Mouse (Mus musculus): Measurements from ENCODE around the gene Cxcl17.
"Not testable (repeated sequence)": the region's sequence is repeated elsewhere in the genome, so short reads cannot be mapped to it uniquely, and the experiment has no call there.

The Cxcl17 gene

DNA sequence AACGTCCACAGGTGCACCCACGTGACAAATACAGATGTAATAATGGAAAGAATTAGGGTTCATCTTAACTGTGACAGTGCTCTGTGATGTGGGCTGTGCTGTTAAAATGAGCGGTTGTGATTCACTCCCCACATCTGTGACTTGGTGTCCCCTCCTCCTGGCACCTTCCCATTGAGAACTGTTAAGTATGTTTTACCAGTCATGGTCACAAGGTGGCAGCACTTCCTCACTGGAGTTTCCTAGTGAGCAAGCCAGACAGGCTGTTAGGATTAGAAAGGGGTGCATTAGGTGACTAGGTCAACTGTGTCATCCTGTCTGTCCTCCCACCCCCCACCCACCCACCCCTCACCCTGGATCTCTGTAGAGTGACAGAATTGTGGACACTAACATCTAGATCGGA lies 11.7 kb upstream of the Cxcl17 start:
- peak; percentile 68 for DNase-seq

DNA sequence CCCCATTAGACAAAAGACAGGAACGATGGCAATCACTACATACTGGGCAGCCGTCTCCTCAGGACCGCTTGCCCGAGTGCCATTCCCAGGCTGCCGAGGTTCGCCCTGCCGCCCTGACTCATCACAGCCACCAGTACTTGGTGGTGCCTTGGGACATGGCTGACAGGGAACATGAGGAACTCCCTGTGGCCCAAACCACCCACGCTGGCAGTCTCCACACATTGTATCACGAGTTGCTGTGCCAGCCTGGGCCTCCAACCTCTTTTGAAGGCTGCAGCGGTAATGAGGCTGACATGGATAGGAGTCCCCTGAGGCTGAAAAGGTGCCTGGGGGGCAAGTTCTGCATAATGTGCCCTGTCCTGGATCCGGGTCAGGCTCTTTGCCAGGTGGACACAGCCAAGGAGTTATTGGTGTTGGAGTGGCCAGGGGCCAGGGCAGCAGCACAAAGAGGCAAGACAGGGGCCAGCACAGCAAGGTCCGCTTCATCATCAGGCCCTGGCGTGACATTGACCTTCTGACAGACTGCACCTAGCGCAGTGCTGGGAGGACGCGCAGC lies 9.7 kb upstream of the Cxcl17 start:
- no peak for DNase-seq

- no peak for DNase-seq
Measured at GRCm38 (mm10) chr7:25419943-25420342, 7.3 kb upstream of the Cxcl17 start.

- DNase-seq, result no peak
Measured at GRCm38 (mm10) chr7:25419536-25419935, 6.8 kb upstream of the Cxcl17 start.

GRCm38 (mm10) chr7:25417597-25417996 lies 4.9 kb upstream of the Cxcl17 start:
- no peak for DNase-seq

GRCm38 (mm10) chr7:25411861-25412260 lies 825 bp downstream of the Cxcl17 start:
- no peak for DNase-seq

- no peak for DNase-seq
Measured at GRCm38 (mm10) chr7:25410969-25411615, 1.6 kb downstream of the Cxcl17 start.

DNA sequence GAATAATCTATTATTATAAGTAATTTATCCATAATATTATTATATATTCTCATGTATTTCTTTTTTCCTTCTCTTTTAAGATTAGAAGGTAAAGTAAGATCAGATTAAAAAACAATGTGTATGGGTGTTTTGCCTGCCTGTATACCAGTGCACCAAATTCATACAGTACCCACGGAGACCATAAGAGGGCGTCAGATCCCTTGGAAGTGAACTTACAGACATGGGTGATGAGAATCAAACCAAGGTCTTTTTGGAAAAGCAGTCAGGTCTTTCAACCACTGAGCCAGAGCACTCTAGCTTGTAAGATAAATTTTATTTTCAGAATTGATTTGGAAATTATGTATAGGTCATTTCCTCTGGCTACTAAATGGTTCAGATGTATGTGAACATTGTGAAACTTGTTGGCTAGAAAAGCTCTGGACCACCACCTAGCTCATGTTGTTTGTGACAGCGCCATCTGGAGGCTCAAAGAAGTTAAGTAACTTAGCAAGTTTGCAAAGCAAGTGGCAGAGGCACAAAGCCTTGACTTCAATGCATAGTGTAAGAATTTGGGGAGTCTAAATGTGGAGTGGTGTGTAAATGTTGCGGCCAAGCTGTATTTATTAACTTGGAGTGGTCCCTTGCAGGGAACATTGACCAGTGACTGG lies 3.4 kb downstream of the Cxcl17 start:
- no peak for DNase-seq

- no peak for DNase-seq
Measured at GRCm38 (mm10) chr7:25406468-25406867, 6.2 kb downstream of the Cxcl17 start.

DNA sequence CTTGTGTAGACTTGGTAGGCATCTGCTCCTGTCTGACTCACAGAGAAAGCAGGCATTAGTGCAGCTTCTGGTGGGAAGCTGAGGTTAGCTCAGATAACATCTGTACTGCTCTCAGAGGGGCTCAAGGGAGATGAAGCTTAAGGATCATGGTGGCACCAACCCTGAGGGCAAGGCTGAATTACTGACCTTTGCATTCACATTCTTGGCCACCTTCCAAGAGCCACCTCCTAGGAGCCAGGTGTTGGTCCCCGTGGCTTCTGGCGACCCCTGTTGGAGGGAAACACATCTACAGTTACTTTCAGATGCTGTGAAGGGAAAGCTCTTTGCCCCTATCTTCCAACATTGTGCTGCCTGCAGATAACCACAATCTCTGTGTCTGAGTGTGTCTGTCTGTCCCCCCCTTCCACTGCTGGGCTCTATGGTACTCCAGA lies 10.0 kb downstream of the Cxcl17 start:
- DNase-seq, result peak; percentile 39

DNA sequence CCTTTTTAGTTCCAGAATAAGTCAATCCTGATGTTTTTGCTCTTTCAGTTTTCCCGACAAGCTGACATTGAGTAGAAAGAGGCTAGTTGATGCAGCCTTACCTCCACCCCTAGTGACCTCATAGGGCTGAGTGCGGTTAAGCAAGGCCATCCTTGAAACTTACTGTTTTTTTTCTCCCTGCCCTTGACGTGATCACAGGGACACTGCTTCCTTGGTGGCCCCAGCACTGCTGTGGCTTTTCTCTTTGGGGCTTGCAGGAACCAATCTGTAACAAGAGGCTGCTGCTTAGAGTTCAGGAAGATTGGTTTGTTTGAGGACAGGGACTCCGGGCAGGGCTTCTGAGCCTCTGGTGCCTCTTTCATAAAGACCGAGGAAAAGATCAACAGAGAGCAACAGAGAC lies 10.7 kb downstream of the Cxcl17 start:
- DNase-seq, result no peak

DNA sequence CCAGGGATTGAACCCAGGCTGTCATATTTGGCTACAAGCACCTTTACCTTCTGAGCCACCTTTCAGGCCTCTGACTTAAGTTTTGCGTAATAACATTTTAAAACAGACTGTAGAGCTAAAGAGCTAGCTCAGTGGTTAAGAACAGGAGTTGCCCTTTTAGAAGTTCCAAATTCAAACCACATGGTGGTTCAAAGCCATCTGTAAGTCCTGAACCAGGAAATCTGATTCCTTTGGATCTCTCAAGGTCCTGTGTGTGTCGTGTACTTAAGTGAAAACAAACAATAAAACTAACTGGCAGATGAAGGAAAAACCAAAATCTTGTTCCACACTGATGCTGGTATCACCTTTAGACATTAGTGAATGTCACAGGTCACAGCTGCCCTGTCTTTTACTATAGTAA lies 11.1 kb downstream of the Cxcl17 start:
- no peak for DNase-seq

DNA sequence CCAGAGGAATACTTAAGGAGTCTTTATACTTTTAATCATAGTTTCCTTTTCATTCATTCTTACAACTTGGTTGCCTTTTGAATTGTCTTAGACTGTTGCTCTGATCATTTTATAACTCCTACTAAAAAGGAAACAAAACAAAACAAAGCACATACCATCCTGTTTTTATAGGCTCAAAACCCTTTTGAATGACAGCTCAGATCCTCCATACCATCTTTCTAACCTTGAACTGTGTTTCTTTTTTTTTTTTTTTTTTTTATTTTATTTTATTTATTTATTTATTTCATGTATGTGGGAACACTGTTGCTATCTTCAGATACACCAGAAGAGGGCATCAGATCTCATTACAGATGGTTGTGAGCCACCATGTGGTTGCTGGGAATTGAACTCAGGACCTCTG lies 13.7 kb downstream of the Cxcl17 start:
- not testable (repeated sequence) for DNase-seq

GRCm38 (mm10) chr7:25398610-25399009 lies 14.1 kb downstream of the Cxcl17 start, which contains the start of gene Lipe:
TSS of gene Lipe (minus strand) at chr7:25398710.
- no peak for DNase-seq

DNA sequence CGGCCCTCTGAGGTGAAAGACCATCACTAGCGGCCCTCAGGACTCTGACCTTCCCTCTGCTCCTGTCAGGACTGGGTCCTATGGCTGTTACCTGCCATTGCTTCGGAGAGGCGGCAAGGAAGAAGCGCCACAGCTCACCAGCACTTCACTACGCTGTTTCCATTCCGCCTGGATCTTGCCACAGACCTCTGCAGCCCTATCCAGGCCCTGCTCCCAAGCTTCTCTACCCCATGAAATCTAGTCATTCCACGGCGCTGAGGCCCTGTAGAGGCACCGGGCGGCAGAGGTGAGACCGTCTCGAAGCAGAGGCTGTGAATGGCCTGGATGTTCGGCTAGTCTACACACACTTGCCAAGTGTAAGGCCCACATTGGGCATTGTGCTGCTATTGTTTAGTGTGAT lies 16.1 kb downstream of the Cxcl17 start:
- DNase-seq, result peak; percentile 33

DNA sequence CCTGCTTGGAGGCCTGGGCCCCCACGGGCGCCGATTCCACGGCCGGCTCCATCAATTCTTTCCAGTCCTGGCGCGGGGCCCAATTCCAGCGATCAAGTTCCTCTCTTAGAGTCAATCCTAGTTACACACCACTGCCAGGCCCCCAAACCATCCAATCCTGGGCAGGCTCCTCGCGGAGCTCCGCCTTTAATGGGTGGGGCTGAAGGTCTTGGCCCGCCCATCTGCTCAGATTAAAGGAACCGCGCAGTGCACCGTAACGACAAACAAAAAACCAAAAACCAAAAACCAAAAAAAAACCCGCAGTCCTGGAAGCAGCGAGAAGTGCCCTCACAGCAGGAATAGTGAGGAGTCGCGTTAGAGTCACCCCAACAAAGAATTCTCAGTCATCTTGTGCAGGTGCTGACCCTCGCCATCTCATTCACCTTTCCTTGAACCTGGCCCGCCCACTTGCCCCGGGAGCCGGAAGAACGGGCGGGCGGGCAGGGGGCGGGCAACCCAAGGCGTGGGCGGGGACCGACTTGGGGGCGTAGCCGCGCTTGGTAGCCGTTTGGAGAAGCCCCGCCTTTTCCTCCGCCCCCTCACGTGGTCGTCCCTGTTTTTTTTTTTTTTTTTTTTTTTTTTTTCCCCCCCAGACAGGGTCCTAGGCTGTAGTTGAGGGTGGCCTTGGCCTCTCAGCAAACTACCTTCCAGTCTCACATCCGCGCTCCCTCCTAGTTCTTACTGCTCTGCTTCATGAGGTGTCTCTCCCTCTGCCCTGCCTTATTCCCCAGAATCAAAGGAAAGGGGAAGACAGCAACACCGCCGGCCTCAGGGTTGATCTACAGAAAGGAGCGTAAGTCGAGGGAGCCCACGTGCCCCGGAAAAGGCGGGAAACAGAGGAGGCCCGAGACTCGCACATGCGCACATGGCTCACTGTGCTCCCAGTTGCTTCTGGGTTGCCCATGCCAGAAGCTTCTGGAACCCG lies 16.8 kb downstream of the Cxcl17 start:
- DNase-seq, result peak; percentile 95

DNA sequence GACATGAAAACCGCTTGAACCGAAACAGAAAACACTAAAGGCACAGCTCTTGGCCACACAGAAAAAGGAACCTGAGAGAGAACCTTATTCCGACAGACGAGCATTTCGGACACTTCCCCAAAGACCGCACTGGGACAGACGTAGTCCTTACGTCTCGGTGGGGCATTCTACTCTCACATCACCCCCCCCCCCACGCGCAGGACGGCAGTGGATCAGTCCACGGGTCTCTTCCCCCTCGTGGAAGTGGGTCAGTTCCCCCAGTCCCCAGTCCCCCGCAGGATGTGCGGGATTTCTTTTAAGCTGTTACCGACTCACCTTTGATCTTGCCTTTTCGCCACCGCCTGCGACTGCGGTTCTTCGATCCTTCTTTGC lies 17.5 kb downstream of the Cxcl17 start:
- DNase-seq, result no peak

GRCm38 (mm10) chr7:25394754-25395153 lies 17.9 kb downstream of the Cxcl17 start:
- no peak for DNase-seq

GRCm38 (mm10) chr7:25393451-25394210 lies 19.1 kb downstream of the Cxcl17 start:
- DNase-seq, result peak; percentile 16

DNA sequence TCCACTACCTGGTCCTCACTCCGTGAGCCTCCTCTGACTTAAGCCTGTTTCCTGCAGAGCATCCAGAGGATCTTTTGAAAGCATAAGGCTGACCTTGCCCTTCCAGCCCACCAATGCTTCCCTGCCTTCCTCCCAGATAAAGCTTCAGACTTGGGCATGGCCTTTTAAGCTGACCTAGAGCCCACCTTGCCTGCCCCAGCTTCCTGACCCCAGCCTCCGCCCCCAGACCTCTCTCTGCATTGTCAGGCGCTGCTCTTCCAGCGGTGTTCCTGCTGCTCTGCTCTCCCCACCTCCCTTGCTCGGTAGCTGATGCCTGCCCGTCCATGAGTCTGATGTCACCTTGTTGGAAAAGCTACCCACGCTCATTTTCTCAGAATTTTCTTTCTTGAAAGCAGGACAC lies 19.8 kb downstream of the Cxcl17 start:
- no peak for DNase-seq

DNA sequence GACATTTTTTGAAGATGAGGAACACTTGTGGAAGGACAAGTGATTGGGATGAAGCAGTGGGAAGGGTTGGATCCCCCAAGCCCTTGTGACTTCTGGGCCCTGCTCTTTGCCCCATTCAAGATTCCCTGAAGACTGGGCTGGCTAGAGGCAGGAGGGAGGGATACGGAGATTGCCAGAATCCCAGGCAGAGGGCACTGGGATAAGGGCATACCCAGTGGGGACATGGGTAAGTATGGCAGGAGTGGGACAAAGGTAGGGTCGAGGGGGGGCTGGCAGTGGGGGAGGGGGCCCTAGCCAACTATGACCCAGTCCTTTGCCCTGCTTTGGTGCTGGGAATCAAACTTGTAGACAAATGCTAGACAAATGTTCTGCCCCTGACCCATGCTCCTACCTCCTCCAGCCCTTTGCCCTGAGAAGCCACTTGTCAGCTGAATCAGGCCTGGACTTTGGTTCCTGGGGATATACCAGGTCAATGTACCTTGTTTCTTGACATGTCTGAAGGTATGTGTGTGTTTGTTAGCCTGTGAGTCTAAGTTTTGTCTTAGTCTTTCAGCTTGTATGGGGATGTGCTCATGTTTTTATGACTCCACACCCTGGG lies 20.7 kb downstream of the Cxcl17 start:
- DNase-seq, result no peak

DNA sequence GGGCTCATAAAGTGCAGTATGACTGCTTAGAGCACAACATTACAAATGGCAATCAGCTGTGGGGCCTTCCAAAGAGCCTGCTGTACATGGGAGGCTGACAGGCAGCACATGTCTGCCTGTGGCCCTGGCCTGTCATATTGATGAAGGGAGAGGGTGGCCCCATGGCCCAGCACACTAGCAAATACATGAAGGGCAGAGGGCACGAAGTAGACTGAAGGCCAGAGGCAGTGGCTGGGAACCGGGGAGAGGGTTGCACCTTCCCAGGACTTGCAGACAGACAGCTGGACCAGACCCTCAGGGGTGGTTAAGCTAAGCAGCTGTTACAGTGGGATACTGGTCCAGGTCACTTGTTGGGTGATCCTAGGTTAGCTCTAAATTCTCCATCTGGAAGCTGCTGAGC lies 21.7 kb downstream of the Cxcl17 start:
- no peak for DNase-seq
